Mouse (Mus musculus): ENCODE measurements at regions not wholly inside any gene's neighbourhood (a gene's known extent, or its start where the extent isn't known, plus 50 kb on each side); places are given as distances from the start of the nearest gene placed in this dataset.

DNA sequence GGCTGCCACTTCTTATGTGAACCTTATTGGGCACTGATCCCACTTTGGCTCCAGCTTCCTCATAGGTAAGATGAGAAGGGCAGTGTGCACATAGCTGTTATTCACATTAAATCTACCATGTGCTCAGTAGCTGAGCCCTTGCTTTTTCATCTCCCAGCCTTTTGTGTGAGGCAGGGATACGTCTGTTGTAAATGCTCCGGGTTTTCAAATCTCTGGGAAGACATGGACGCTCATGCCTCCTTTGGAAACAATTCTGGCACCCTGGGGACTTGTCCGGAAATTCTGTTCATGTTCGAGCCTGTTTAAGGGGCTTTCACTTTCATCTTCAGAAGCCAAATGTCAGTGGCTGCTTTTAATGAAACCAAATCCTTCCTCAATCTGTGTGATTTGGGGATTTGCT, 312.7 kb downstream of the Bcl11a start:
- DNase-seq (ENCODE audit: low spot score): no peak

DNA sequence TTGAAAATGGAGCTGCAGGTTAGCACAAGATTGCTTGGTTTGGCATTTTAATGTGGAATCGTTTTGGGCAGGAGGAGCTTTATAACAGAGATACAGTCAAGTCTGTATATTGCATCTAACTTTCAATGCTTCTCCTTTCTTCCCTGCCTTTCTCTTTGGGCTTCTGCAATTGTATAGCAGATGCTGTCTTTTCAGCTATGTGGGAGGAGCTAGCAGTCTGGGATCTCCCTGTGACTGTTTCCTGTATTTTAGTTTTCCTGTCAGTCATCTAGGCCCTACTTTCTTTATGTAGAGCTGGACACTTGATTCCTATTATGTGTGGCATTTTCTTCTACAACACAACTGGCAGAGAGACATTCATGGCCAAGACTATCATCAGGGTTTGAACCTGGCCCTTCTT, 313.5 kb downstream of the Bcl11a start:
- DNase-seq (ENCODE audit: low spot score): no peak

DNA sequence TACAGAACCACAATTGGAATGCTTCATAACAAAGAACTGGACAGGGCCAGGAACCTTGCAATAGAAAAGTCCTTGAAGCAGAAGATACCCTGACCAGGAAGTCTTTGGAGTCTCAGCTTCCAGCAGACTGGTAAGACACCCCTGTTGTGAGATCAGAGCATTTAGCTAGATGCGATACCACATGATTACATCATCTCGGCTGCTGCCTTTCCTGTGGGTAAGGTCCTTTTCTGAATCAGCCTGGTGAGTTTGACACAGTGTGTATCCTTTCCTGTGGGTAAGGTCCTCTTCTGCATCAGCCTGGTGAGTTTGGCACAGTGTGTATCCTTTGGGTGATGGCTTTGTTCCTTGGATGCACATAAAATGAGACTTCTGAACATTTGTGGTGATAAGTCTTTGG, 317.6 kb downstream of the Bcl11a start:
- DNase-seq (ENCODE audit: low spot score): no peak

DNA sequence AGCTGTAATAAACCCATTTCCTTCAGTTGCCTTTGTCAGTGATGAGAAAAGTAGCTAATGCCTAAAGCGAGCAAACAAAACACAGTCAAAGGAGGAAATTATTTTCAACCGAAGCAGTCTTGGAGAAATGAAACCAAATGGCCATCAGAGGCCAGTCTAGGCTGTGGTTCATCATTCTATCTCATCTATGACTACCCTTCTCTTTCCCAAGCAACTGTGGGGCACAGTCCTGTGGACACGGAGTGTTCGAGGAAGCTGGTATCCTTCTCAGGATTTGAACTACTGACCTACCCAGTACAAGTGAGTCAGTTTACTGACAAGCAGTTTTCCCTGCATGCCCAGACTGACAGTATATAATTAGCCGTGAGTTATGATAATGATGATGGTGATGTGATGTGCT, 319.1 kb downstream of the Bcl11a start:
- DNase-seq (ENCODE audit: low spot score): no peak

DNA sequence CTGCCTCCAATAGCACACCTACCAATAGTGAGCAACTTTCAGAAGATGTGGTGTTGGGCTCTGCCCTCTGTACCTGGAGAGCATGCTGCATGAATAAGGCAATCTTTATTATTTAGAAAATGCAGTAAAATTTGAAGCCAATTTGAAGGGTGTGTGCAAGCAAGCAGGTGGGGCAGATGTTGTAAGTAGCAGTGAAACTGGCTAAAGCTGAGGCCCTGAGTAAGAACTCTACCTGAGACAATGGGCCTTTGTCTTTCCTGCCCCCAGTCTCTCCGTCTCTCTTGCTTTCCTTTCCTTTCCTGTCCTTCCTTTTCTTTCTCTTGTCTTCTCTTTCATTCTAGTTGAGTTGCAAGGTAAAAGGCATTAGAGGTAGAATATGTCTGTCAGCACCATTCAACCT, 319.9 kb downstream of the Bcl11a start:
- no peak for DNase-seq (ENCODE audit: low spot score)

DNA sequence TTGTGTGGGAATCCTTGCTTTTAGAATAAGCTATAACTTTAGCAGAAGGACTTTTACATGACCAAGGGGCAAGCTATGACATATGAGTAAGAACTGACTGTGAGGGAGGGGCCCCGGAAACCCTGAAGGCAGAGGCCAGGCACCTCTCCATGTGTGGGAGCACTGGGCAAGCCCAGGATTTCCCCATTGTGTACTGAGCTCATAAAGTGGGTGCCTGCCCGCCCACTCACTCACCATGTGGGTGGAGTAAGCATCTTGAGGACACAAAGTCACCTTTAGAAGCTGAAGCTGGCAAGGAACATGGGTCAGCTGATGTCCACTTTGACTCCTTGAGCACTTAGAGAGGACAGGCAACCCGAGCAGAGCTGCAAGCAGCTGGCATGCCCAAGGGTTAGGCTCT, 323.3 kb downstream of the Bcl11a start:
- no peak for DNase-seq (ENCODE audit: low spot score)

DNA sequence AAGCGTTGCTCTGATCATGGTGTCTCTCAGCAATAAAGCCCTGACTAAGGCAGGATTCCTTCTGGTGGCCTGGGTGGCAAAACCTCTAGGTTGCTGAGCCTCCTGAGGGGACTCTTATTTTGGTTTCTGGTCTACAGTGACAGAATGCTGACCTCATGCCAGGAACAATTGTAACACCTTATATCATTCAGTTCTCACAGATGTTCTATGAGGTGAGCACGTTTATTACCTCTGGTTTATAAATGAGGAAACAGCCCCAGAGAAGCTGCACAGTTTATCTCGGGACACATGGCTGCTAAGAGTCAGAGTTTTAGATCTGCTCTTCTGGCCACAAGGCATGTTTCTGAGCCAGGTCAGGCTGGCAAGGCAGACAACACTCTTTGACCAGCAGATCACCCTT, 324.3 kb downstream of the Bcl11a start:
- no peak for DNase-seq (ENCODE audit: low spot score)

DNA sequence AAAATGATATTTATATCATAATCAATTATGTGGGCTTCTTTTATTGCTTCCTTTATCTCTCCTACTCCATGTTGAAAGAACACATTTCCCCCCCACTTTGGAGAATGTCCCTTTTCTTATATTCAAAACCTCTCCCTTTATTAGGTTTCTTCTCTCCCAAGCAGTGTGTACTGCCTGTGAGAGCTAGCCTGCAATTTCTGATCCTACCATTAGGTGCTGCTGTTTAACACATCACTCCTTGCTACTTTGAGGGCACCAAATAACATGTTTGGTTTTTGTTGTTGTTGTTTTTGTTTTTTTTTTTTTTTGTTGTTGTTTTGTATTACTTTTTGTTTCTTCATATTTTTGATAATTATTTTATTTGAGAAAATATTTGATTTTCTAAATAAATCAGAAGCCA, 336.9 kb downstream of the Bcl11a start:
- no peak for DNase-seq (ENCODE audit: low spot score)

DNA sequence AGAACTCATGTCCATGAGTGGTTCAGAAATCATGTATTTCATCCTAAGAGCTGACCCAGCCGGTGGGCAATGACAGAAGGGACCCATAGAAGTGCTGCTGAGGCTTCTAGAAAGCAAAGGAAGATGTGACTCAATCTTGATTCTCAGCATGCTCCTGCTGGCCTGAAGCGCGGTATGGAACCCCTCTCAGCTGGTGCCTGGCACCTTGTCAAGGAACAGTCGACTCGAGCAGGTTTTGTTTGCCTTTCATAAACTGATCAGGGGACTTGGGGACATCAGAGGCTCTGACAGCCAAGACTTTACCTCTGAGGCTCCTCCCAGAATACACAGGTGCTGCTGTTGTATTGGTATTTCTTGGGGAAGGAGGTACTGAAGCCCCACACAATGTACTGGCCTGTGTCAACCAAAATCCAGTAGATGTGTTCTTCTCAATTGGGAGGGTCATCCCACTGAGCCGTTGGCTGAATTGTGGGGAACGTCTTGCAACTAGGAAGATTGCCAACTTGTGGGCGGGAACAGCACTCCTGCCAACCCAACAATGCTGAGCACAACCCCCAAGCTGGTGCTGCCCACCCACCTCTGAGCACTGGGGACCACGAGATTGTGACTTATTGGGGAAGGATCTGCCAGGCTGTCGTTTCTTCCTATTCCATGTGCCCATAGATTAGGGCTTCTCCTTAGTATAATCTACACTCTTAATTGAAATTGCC, 344.4 kb downstream of the Bcl11a start:
- DNase-seq (ENCODE audit: low spot score): no peak

DNA sequence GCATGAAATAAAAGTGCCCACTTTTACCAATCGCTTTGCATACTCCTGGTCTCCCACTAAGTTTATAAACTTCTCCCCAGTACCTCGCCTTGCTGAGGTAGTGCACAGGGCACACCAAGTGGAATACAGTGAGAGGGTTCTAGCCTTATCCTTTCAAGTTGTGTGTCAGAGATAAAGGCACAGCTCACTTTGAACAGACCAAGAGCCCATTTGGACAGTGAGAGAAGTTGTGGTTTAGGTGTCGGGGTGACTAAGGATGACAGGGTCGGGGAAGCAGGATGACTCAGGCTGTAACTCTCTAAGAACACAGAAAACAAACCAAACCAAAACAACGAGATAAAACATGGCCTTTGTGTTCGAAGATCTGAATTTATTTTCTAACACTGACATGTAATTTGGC, 345.4 kb downstream of the Bcl11a start:
- no peak for DNase-seq (ENCODE audit: low spot score)

DNA sequence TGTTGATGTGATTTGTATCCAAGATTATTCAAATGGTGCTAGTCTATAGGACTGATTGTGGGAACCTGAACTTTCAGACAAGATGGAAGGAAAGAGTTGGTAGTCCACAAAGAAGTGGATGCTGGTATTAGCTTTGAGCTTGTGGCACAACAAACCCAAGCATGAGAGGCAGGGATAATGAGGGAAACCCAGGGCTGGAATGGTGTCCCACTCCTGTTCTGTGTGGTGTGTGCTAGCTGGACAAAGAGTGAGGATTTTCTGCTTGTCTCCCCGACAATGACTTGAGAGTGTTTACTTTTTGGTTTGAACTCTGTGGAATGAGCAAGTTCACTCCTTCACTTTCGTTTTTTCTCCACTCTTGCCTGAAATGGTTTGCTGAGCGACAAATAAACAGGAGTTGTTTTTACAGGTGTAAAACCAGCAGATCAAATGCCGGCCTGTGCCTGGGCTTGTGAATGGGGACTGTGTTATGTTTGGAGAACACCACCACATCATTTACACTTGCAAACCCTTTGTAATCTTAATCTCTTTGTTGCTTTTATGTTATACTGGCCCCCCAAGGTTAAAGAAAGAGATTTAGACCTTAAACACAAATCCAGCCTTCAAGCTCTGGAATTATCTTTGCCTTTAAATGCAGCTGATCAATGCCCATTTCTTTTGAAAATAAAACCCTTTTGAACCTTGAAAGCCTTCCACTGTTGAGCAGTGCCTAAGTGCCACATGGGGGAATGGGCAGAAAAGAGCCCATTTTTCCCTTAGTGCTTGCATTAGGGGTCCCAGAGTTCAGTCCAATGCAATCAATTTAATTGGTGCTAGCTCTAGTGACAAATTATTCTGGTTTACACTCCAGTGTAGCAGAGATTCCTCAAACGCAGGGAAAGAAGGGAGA, 349.4 kb downstream of the Bcl11a start:
- DNase-seq (ENCODE audit: low spot score): no peak

DNA sequence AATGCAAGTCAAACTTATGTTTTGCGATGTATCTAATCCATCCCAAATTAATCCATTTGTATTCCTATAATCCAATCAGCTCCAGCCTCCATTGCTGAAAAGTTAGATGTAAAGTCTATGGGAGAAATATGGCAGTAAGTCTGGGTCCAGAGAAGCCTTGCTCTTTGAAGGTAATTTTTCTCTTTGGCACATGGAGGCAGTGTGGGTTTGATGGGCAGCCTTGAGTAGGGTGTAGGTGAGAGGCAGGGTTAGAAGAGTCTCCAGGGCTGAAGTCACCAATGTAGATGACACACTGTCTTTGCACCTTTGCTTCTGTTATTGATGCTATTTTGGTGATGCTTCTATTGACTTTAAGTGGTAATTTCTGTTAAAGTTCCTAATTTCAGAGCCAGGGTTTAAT, 370.8 kb downstream of the Bcl11a start:
- DNase-seq (ENCODE audit: low spot score): no peak

DNA sequence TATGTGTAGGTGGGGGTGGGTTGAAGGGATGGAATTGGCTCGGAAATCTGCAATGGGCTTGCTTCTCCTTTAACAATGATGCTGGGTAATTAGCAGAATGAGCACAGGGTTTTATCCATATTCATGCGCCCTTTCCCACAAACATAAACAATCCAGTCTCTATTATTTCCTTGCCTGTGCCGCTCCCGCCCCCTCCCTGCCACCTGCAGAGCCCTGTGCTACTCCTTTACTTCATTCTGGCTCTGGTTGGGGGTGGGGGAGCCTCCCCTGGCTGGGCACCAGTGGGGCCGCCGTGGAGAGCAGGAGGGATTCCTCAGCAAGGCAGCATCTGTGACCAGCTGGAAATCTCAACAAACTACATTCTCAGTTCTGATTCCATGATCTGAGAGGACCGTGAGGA, 374.4 kb downstream of the Bcl11a start:
- DNase-seq (ENCODE audit: low spot score): no peak

DNA sequence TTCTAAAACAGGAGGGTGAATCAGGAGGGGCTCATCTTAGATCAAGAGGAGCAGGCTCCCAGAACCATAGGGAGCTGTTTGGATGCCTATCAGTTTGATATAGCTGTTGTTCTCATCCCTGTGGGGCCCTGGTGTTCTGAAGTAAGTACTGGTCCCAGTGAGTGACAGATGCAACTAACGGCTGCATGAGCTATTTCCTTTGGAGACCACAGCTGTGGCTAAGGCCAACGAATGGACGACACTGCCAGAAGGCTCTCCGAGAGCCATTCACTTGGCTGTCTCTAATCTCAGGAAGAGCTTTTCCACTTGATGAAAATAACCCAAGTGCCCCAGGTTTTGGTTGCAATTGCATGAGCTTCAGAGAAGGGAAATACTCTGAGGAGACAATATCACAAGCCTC, 386.8 kb downstream of the Bcl11a start:
- no peak for DNase-seq (ENCODE audit: low spot score)

DNA sequence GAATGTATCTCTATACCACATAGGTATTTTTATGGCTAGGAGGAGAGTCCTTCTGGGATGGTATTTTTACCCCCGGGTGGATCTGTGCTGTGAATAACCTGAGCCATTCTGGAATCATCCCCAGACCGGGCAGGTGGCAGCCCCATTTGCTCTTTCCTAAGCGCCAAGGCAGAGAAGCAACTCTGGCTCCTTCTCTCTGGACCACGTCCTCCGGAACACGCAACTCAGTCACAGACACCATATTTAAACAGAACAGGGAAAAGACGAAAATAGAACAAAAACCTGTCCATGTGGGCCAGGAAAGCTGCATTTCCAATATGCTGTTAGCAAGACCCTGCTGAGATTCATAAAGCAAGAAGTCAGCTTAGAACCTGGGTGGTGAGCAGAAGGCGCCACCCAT, 389.6 kb downstream of the Bcl11a start:
- DNase-seq (ENCODE audit: low spot score): no peak

DNA sequence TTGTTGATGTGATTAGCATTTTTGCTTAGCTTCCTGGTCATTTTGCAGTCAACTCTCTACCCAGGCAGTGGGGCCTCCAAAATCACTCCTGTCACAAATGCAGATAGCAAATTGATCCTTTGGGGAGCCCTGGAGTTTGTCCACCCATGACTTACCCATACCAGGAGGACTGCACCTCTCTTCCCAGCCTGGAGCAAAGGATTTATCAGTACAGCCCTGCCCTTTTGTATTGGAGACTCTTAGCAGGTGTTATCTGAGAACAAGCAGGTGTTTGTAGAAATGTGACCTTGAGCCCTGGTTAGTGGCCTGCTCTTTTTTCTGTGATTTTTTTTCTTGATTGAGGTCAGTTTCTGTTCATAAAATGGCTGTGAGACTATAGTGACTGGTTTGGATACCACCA, 392.6 kb downstream of the Bcl11a start:
- DNase-seq (ENCODE audit: low spot score): no peak

DNA sequence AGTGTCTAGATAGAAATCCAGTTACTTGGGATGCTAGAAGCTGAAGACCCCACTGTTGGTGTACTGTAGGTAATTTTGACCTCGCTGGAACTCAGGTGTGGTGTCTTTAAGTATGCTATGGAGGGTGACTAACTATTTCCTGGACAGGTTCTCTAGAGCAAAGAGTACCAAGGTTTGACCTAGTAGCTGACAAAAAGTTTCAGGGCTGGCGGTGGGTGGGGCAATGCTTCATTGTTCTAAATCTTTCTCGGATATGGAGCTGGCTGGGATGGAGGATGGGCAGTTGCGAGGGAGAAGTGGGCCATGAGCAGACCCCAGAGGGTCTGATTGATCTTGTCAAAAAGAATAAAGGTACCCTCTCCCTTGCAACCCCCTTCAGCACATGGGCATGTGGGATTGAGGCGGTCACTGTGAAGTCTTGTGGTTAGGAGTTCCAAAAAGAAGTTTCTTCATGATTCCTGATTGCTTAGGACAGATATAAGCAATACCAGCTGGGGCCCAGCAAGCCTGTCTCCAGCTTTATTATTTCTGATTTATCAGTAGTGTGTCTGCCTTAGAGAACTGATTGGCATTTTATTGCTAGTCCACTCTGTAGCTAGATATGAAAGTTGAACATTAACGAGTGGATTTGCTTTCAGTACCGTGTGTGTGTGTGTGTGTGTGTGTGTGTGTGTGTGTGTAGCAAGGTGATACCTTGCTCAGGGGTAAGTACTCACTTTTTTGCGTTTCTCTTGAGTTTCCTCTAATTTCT, 394.9 kb downstream of the Bcl11a start:
- DNase-seq (ENCODE audit: low spot score): no peak

DNA sequence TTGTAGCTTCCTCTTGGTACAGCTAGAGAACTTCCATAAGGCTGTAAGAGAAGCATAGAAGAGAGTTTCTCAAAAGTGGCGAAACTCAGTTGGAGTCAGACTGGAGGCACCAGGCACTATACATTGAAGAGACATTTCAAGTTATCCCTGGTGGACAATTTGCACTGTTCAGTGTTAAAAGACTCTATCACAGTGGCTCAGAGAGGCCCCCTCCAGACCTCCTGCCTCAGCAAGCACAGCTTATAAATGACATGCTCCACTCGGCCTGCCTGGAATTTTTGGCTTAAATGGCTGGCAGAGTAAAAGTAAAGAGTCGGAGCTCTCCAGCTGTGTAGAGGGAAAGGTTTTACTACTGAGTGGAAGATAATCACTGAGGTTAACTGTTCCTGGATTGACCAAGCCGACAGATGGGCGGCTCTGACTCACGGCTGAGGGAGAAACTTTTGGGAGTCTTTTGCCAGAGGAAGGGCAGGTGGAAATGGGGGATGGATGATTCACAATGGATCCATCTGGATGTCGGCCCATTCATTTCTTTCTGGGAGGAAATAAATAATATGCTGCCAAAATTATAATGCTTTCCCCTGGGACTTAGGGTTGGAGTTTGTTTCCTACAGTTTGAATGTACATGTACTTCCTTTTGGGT, 395.6 kb downstream of the Bcl11a start:
- no peak for DNase-seq (ENCODE audit: low spot score)

DNA sequence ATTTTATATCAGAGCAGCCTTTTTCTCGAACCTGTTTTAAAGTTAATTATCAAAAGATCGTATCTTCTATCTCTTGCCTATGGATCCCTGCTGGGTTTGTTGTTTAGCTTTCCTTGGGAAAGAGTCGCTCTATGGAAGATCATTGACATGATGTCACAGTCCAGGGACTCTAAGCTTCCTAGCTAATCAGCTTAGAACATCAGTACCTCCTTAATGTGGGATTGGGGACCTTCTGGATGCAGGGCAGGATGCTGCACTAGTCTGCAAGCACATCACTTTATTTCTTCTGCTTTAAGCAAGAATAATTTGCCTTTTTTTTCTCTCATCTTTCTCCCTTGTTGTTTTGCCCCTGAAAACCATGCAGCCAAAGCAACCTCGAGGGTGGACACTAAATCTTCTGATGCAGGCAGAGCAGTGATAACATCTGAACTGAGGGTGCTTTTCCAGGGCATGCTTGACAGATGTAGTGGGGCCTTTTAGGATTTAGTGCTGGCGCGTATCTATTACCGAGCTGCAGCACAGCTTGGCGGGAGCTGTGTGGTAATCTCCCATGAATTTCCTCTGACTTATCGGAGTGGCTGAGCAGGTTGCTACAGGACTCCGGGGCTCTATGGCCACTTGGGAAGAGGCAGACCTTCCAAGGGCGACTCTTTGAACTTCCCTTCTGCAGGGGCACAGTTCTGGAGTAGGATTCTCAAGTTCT, 425.0 kb downstream of the Bcl11a start:
- no peak for DNase-seq (ENCODE audit: low spot score)

DNA sequence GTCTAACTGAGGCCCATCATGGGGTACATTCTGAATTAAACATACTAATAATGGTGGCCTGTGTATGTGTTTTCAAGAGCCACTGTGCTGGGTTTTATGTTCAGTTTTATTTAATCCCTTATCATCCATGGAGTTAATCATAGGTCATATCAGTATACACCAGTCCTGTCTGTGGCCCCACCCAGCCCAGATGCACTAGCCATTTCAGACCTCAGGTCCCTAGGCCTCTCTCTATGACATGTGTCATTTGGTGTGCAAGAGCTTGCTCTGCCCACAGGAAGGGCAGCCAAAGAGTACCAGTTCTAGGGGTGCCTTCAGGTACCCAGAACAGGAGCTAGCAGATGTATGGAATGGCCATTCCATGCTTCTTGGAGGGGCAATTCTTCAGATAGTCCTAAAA, 437.7 kb downstream of the Bcl11a start:
- DNase-seq (ENCODE audit: low spot score): no peak

DNA sequence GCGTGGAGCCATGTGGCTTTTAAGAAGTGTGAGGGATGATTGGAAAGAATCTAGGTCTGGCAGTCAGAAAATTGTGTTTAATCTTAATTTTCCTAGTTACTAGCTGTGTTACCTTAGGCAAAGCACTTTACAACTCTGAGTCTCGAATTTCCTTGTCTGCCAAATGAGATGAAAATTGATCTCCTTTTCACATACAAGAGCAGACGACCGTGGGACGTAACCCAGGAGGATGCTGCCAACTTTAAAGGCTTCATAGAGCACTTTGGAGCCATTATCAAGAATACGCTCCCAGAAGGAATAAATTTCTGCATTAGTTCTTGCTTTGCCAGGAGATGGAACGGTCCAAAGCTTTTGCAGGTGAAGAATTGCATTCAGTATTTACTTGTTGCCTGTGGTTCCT, 457.6 kb downstream of the Bcl11a start:
- no peak for DNase-seq (ENCODE audit: low spot score)

DNA sequence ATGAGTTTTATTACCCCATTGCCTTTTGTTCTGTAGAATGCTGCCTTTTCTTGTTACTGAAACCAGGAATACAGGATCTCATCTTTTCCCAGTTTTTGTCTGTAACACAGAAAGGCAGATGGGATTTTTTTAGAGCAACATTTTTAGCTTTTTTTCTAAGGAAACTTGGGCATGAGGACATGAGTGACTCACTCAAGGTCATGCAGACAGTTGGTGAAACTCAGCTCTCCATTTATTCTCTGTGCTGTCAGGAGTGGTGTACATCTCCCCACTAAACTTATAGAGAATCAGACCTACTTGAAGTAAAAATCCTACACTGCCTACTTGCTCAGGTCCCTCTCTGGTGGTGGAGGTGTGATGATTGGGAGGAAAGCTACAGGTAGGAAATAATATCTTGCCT, 459.9 kb downstream of the Bcl11a start:
- no peak for DNase-seq (ENCODE audit: low spot score)
